Mouse (Mus musculus): ENCODE data around the gene Bag6.

Gene Bag6

GRCm38 (mm10) chr17:35194844-35195630, 60.1 kb downstream of the Bag6 start:
- DNase-seq (ENCODE audit: low spot score in 2 of 2): peak in 1 of 2 experiments; percentile 72

DNA sequence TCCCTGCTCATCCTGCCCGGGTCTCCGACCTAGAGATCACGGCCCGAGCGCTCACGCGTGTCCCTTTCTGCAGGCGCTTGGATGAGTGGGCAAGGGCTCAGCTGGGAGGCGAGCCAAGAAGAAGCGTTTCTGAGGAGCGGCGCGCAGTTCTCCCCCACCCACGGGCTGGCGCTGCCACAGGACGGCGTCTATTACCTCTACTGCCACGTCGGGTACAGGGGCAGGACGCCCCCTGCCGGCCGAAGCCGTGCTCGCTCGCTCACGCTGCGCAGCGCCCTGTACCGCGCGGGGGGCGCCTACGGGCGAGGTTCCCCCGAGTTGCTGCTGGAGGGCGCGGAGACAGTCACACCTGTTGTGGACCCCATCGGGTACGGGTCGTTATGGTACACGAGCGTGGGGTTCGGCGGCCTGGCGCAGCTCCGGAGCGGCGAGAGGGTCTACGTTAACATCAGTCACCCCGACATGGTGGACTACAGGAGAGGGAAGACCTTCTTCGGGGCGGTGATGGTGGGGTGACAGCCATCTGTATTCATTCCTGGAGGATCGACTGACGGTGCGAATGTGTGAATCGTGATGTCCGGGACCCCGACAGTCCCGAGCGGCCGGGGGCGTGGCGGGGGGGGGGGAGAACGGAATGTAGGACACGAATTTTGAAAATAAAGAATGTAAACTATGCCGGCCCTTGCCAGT, 60.8 kb downstream of the Bag6 start:
- peak; percentile 87 to 97 for DNase-seq (ENCODE audit: low spot score in 2 of 2)

DNA sequence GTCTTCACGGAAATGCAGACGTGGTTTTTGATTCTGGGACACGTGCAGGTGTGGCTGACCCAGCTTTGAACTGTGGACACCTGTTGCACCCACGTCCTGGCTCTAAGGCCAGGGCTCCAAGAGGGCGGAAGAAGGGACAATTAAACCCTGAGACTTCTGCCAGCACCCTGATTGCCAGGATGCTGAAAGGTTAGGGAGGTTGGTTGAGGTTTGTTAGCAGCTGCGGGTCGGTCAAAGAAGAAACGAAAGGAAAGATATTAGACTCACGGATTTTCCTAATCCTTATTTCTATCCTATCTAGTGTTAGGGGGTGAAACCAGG, 61.3 kb downstream of the Bag6 start:
- no peak for DNase-seq (ENCODE audit: low spot score in 2 of 2)
